ENCODE assay signal across 21 mouse cellular contexts in the genomic region with DNA sequence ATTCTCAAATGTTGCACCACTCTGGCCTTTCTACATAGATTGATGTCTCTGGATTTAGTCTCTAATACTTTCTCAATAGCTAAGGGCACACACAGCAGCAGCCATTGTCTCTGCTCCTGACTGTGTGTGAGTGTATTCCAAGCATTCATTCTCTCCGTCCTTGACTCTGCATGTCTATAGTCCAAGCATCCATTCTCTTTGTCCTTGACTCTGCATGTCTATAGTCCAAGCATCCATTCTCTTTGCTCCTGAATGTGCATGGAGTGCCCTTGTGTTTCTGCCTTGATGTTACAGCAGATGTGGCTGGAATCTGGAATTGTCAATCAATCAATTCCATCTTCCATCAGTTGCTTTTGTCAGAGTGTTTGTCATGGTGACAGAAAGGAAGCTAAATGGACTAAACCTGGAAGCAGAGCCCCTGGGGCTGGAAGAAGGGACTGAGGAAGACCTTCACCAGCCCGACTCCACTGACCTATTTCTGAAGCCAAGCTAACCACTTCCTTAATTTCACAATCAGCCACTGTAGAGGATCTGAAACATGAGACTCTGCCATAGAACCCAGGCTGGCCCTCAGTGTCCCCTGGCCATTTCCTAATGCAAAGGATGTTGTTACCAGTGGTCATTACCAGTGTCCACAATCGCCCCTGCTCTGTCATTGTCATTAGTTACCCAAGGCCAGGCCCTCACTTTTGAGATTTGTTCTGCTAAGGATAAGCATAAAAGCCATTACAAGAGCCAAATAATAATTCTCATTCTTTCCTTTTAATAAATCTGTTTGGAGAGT. TPM values are rescaled to one million over a fixed set of nuclear protein-coding genes. Genes with fewer than 3 reads are reported as not detected.
A peak's percentile ranks its signal among the peaks of the same experiment; 100 is the strongest.
DNase-seq lines count a peak whose midpoint lies in the region; ATAC-seq and TF ChIP-seq lines count a peak whose summit lies in the region.
"Had no signal": no experiment of that assay in that cellular context is flagged by ENCODE, and none has a peak within 500 bp of the region (broad histone marks: within the 10 kb centered on the region; RNA-seq: fewer than 3 reads in every experiment).

No protein-coding gene starts in this region.

- no peak overlapping the region for H3K4me2 ChIP-seq in lung, postnatal 0 days (replicated peaks; ENCODE audit: low read depth, low read length)
- H3K4me2 ChIP-seq: embryonic facial prominence, embryonic 13.5 days; heart, embryonic 12.5 days; kidney, embryonic 15.5 days; liver, embryonic 12.5 days had no signal

- no peaks in the 10 kb centered on the region for H3K9me3 ChIP-seq in lung, postnatal 0 days (ENCODE audit: low read length)
- H3K9me3 ChIP-seq: embryonic facial prominence, embryonic 13.5 days; G1E; heart, embryonic 12.5 days; kidney, embryonic 15.5 days; liver, embryonic 12.5 days; megakaryocyte, embryonic 14.5 days had no signal

- no peaks in the 10 kb centered on the region for H3K36me3 ChIP-seq in lung, postnatal 0 days (ENCODE audit: insufficient read depth, low read length)
- H3K36me3 ChIP-seq: embryonic facial prominence, embryonic 13.5 days; G1E; heart, embryonic 12.5 days; kidney, embryonic 15.5 days; liver, embryonic 12.5 days had no signal

- no peak for TF ChIP-seq EP300 in lung, postnatal 0 days (IDR thresholded peaks at IDR 0.05)

- DNase-seq in embryo, embryonic 10.5 days (ENCODE audit: low spot score) = peak; percentile 2
- no peak for DNase-seq in embryo, embryonic 9.5 days (ENCODE audit: extremely low spot score)
- peak; percentile 16 for DNase-seq in lung, postnatal 0 days (ENCODE audit: low spot score)
- DNase-seq in lung, postnatal 10 days = no peak
- DNase-seq in brain, adult 2 months (ENCODE audit: low read depth, low spot score) = peak; percentile 29
- no peak for DNase-seq in layer of hippocampus, adult 18-20 months (ENCODE audit: low spot score in 2 of 2)
- DNase-seq: cerebellum, postnatal 14 days; gastrocnemius, postnatal 10 days; heart, postnatal 36 days; left cerebral cortex, postnatal 4 days had no signal

- H3K27me3 ChIP-seq in lung, postnatal 0 days (replicated peaks; ENCODE audit: insufficient read depth, low read length) = peaks cover 4% of the 10 kb centered on the region; the same call in 1 of the 2 replicates
- H3K27me3 ChIP-seq: embryonic facial prominence, embryonic 13.5 days had no signal

- no peak for ATAC-seq in lung, postnatal 0 days
- ATAC-seq in neutrophil, adult 5-6 weeks (ENCODE audit: extremely low read depth, insufficient number of reproducible peaks, low FRiP score, poor library complexity, severe bottlenecking) = peak; percentile 65
- ATAC-seq in inflammation-experienced regulatory T-cells, adult 6 months = no peak
- ATAC-seq: liver, embryonic 12.5 days had no signal

- no peaks in the 10 kb centered on the region for H3K4me1 ChIP-seq in lung, postnatal 0 days (ENCODE audit: insufficient read depth, low read depth, low read length)
- H3K4me1 ChIP-seq: embryonic facial prominence, embryonic 13.5 days; heart, embryonic 12.5 days; kidney, embryonic 15.5 days; liver, embryonic 12.5 days had no signal

- 44% methylated on average over 3 of the region's 3 CpGs for WGBS in lung, postnatal 0 days

- no peak overlapping the region for H3K9ac ChIP-seq in lung, postnatal 0 days (replicated peaks; ENCODE audit: low read depth)
- H3K9ac ChIP-seq: embryonic facial prominence, embryonic 13.5 days; heart, embryonic 12.5 days; kidney, embryonic 15.5 days; liver, embryonic 12.5 days had no signal

- no peak for TF ChIP-seq CTCF in lung, postnatal 0 days (IDR thresholded peaks at IDR 0.05)

- H3K4me3 ChIP-seq in lung, postnatal 0 days (ENCODE audit: low read depth, low read length) = no peak overlapping the region
- H3K4me3 ChIP-seq: embryonic facial prominence, embryonic 13.5 days; heart, embryonic 12.5 days; kidney, embryonic 15.5 days; liver, embryonic 12.5 days; megakaryocyte, embryonic 14.5 days had no signal

- no peak overlapping the region for H3K27ac ChIP-seq in lung, postnatal 0 days (ENCODE audit: low read length)
- H3K27ac ChIP-seq: embryonic facial prominence, embryonic 13.5 days; kidney, embryonic 15.5 days; liver, embryonic 12.5 days had no signal

RNA-seq across cellular contexts. Expression of a gene that starts 13.8 kb away (rescaled TPM):
- 0.07 TPM in 1 of 2 replicates, not detected in the other for polyA plus RNA-seq in lung, postnatal 0 days (2015; fragmentation: Nextera tagmentation; extraction: Ambion mirVana)
- 10.9 and 11.9 TPM in 2 replicates for total RNA-seq in neutrophil, adult 5-6 weeks (2017)
- polyA plus RNA-seq in inflammation-experienced regulatory T-cells, adult 6 months (2017; shearing (Covaris generic)) = not detected
- total RNA-seq in layer of hippocampus, adult 18-20 months (2021) = under 1 TPM; 0.28 to 0.87 TPM
- polyA plus RNA-seq: G1E; neural tube, embryonic 14.5 days had no signal

RNA-seq across cellular contexts. Expression of a gene that starts 15.3 kb away (rescaled TPM):
- polyA plus RNA-seq in lung, postnatal 0 days (2015; fragmentation: Nextera tagmentation; extraction: Ambion mirVana) = not detected in 2 replicates
- total RNA-seq in neutrophil, adult 5-6 weeks (2017) = 52.6 and 54.0 TPM in 2 replicates
- polyA plus RNA-seq in inflammation-experienced regulatory T-cells, adult 6 months (2017; shearing (Covaris generic)) = under 1 TPM in 2 of 3 experiments, not detected in 1; 0.28 to 0.44 TPM
- total RNA-seq in layer of hippocampus, adult 18-20 months (2021) = not detected
- total RNA-seq: adrenal gland, postnatal 4 days; gastrocnemius, postnatal 10 days; heart, postnatal 36 days; layer of hippocampus, postnatal 14 days; left cerebral cortex, postnatal 4 days had no signal
- polyA plus RNA-seq: embryonic facial prominence, embryonic 13.5 days; G1E; heart, embryonic 12.5 days; kidney, embryonic 15.5 days; liver, embryonic 12.5 days had no signal

RNA-seq across cellular contexts. Expression of a gene that starts 35.1 kb away (rescaled TPM):
- polyA plus RNA-seq in lung, postnatal 0 days (2015; fragmentation: Nextera tagmentation; extraction: Ambion mirVana) = 11.9 and 12.6 TPM in 2 replicates
- total RNA-seq in neutrophil, adult 5-6 weeks (2017) = 2,076 and 2,332 TPM in 2 replicates
- 10 to 100 TPM; 15.0 to 67.6 (median 57.7) TPM for polyA plus RNA-seq in inflammation-experienced regulatory T-cells, adult 6 months (2017; shearing (Covaris generic))
- total RNA-seq in layer of hippocampus, adult 18-20 months (2021) = 1 to 10 TPM; 1.6 to 2.0 TPM
- total RNA-seq: G1E had no signal
- polyA plus RNA-seq: G1E had no signal

RNA-seq across cellular contexts. Expression of a gene that starts 36.1 kb away (rescaled TPM):
- polyA plus RNA-seq in lung, postnatal 0 days (2015; fragmentation: Nextera tagmentation; extraction: Ambion mirVana) = not detected in 2 replicates
- total RNA-seq in neutrophil, adult 5-6 weeks (2017) = 0.93 TPM in 1 of 2 replicates, not detected in the other
- not detected for polyA plus RNA-seq in inflammation-experienced regulatory T-cells, adult 6 months (2017; shearing (Covaris generic))
- total RNA-seq in layer of hippocampus, adult 18-20 months (2021) = not detected
- total RNA-seq: adrenal gland, postnatal 4 days; gastrocnemius, postnatal 10 days; heart, postnatal 36 days; layer of hippocampus, postnatal 14 days; left cerebral cortex, postnatal 4 days had no signal
- polyA plus RNA-seq: embryonic facial prominence, embryonic 13.5 days; G1E; heart, embryonic 12.5 days; kidney, embryonic 15.5 days; liver, embryonic 12.5 days; neural tube, embryonic 14.5 days had no signal

RNA-seq across cellular contexts. Expression of a gene that starts 53.2 kb away (rescaled TPM):
- 15.8 and 20.6 TPM in 2 replicates for polyA plus RNA-seq in lung, postnatal 0 days (2015; fragmentation: Nextera tagmentation; extraction: Ambion mirVana)
- 2,237 and 2,269 TPM in 2 replicates for total RNA-seq in neutrophil, adult 5-6 weeks (2017)
- polyA plus RNA-seq in inflammation-experienced regulatory T-cells, adult 6 months (2017; shearing (Covaris generic)) = 10 to 100 TPM in 2 of 3 experiments, 1 to 10 TPM in 1; 9.3 to 75.1 (median 44.7) TPM
- total RNA-seq in layer of hippocampus, adult 18-20 months (2021) = 1 to 10 TPM; 1.3 to 1.4 TPM
- total RNA-seq: G1E had no signal
- polyA plus RNA-seq: G1E had no signal

Comparison
In these comparisons a context has a peak if more than half of its experiments do, and no peak if none do; other contexts are left out.
1. DNase-seq: peak in embryo, embryonic 10.5 days (single experiment), lung, postnatal 0 days (single experiment) and brain, adult 2 months (single experiment); none in embryo, embryonic 9.5 days (single experiment), lung, postnatal 10 days (single experiment) and layer of hippocampus, adult 18-20 months (0 of 2).
2. RNA of a gene that starts 15.3 kb away (total RNA-seq): 52.6 to 54.0 TPM in neutrophil, adult 5-6 weeks; not detected in layer of hippocampus, adult 18-20 months; every median in the first group is over 10 times any median in the second.
3. RNA of a gene that starts 35.1 kb away (total RNA-seq): 2,076 to 2,332 TPM in neutrophil, adult 5-6 weeks; 1.6 to 2.0 TPM in layer of hippocampus, adult 18-20 months; every median in the first group is over 100 times any median in the second.